Mouse (Mus musculus) kidney, postnatal 36 days (tissue): ENCODE results near the gene Pltp.

ENCODE experiments used
- DNase-seq, 2 experiments: peaks; one replicate each; pipeline ENCODE4 v3.0.0; 2021 to 2022; ENCODE audit warnings: mixed read lengths in 2 of 2

Pltp gene

DNA sequence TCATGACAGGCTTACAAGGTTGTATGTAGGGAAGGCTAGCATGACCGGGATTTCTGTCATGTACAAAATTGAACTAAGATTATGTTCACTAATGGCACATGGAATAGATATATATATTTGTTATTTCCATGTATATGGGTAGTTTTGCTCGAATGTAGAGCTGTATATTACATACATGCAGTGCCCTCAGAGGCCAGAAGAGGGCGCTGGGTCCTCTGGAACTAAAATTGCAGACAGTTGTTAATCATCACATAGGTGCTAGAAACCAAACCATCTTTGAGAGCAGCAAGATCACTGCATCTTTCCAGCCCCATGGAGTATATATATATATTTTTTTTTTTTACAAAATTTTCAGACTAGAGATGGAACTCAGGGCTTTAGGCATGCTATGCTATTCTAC, 11.7 kb downstream of the Pltp start:
- DNase-seq = peak in 1 of 2 experiments; percentile 53

DNA sequence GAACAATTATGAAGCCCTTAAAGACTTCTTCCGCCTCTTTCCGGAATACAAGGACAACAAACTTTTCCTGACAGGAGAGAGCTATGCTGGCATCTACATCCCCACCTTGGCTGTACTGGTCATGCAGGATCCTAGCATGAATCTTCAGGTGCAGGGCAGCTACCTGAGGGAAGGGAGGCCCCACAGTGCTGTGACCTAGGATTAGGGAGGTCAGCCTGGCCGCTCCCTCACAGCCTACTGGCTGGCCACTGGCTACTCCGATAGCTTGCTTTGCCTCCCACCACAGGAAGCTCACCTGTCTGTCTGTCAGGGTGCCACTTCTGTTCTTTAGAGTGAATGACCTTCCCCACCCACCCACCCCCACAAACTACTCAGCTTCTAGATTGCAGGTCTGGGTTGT, 22.3 kb downstream of the Pltp start:
- DNase-seq = no peak

DNA sequence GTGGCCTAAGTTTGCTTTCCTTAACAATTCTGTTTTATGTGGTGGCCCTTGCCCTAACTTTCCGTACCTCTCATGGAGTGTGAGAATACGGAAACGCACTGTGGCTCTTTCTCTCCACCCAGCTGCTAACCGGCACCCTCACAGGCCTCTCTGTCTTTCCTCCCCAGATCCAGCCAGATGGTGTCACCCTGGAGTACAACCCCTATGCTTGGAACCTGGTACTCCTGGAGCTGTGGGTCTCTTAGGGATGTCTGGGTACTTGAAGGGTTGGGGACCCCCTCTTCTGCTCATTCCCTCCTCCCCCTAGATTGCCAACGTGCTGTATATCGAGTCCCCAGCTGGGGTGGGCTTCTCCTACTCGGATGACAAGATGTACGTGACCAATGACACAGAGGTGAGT, 23.0 kb downstream of the Pltp start:
- DNase-seq = peak; percentile 51 to 56

DNA sequence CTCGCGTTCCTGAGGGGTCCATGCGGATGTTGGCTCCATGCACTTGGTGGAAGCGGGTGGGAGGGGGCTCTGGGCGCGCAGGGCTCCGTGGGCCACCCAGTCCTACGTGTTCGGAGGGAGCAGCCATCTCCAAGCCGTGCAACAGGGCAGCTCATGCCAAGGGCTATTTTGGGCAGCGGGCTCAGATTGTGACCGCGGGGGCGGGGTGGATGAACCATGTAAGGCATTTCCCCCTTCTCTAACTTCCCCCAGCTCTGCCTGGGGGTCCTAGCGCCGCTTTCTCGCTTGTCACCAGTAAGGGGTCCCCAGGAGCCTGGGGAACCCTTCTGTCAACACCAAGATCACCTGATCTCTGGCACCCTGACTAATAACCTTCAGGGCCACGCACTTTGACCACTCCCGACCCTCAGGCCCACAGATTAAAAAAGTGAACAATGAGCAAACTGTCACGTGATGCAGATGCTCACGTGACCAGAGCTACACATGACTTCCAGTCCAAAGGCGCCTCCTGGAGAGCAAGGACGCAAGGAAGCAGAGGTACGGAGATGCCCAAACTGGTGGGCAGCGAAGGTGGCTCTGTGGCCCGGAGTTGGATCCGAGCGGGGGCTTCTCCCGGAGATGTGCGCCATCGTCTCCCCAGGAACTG, 24.1 kb downstream of the Pltp start, which contains the start of gene Neurl2:
Neurl2 (minus strand) TSS at position 143 of the 646 bp plus-strand sequence.
- DNase-seq = peak; percentile 96 to 97

DNA sequence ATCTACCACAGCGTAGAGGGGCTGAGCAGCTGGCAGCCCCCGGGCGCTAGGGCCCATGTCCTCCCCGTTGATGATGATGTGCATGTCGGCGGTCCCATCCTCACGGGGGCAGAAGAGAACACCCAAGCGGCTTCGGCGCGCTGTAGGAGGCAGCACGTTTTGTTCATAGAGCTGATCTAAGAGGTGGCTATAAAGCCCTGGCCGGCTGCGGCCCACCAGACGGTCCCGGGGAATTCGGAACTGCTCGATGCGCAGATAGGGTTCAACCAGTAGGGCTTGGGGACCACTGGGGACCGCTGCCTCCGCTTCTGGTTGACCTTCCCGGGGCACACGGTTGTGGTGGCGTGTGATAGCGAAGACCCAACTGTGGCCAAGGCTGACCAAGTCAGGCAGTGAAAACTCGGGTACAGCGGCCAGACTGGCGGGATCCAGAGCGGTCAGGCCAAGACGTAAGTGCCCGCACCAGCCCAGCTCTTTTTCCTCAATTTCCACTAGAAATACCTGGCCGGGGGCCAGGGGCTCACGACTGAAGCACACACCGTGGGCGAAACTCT, 24.7 kb downstream of the Pltp start, which contains the start of gene Ctsa:
Ctsa (plus strand) TSS at position 126 of the 554 bp plus-strand sequence.
- DNase-seq = peak; percentile 76 to 87

DNA sequence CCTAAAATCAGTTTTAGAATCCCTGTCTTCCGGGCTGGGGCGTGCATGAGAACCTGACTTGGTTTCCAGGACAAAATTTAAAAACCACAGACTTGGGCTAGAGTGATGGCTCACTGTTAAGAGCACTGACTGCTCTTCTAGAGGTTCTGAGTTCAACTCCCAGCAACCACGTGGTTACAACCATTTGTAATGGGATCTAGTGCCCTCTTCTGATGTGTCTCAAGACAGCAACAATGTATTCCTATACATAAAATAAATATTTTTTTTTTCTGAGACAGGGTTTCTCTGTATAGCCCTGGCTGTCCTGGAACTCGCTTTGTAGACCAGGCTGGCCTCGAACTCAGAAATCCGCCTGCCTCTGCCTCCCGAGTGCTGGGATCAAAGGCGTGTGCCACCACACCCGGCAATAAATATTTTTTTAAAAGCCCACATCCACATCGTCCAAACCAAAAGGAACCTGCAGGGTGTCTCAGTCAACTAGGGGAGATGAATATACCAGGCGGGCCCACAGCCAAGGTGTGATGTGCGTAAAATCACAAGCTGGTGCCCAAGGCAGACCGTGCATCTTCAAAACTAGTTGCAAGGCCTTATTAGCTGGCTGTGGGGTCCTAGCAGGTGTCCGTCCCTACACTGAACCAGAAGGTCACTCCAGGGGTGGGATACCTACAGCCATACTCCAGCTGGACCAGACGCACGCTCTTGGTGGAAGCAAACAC, 25.3 kb downstream of the Pltp start:
- no peak for DNase-seq

DNA sequence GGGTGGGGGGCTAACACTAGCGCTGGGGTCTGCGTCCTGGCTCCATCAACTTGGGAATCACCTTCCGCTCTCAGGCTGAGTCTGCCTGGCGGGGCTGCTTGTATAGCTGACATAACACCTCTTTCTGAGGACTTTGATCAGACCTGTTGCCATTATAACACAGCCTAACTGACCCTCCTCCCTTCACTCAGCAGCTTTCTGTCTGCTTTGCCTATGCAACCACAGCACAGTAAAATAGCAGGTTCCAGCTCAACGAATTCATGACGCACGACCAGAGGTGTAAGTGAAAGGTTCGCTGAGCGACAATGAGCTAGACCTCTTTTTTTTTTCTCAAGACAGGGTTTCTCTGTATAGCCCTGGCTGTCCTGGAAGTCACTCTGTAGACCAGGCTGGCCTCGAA, 26.5 kb downstream of the Pltp start:
- peak in 1 of 2 experiments; percentile 48 for DNase-seq

DNA sequence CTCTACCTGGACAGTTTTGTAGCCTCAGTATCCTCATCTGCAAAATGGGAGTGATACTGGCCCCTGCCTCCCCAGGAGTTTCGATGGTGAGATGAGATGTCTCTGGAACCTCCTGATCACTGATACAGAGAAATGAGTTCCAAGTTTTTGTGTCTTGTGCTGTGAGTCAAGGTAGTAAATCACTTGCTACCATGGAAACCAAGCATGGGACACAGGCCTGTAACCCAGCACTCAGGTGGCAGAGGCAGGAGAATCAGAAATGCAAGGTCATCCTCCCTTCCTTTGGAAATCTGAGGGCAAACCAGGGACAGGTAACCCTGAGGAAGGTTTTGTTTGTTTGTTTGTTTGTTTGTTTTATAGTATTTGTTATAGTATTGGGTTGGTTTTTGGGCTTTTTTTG, 28.4 kb downstream of the Pltp start:
- DNase-seq = no peak

DNA sequence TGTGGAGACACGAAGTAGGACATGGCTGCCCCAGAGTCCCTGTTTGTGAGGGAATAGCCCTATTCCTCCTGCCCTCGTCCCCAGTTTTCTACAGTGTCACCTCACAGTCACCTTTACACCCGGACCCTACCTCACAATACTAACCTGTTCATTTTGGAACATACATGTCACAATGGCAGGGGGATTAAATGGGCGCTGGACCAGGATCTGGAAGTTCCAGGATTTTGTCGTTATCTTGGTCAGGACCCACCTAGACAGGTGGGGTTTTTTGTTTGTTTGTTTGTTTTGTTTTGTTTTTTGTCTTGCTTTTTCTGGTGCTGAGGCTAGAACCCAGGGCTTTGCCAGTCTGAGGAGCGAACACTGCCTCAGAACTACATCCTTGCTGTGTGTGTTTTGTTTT, 29.1 kb downstream of the Pltp start, which contains the start of gene Spata25:
Spata25 (minus strand) TSS at position 101 of the 400 bp plus-strand sequence.
- no peak for DNase-seq

DNA sequence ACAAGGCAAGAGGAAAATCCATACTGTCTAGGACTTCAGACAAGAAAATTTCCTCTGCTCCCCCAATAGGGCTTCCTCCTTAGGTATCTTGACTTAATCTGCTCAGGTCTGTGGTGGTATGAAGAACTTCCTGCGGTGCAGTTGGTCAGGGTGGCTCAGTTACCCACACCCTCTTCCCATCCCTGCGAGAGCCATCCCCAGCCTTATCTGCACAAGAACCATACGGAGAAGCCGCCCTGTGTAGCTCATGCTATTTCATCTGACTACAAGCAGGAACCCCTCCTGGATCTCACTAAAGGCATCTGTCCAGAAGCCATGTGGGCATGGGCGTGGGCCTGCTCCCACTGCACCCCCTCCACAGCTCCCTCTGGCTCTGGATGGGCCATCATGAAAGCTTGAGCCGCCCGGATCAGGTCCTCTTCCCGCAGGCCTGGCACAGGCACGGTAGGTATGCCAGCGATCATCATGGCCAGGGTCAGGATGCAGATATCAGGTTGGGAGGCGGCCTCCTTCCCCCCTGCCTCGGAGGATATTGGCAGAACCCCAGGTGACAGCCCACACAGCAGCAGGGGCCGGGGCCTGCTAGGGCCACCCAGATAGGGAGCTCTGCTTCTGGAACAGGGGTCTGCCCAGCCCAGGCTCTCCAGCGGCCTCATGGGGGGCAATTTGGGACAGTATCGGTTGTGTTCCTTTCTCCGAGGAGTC, 30.2 kb downstream of the Pltp start:
- no peak for DNase-seq

DNA sequence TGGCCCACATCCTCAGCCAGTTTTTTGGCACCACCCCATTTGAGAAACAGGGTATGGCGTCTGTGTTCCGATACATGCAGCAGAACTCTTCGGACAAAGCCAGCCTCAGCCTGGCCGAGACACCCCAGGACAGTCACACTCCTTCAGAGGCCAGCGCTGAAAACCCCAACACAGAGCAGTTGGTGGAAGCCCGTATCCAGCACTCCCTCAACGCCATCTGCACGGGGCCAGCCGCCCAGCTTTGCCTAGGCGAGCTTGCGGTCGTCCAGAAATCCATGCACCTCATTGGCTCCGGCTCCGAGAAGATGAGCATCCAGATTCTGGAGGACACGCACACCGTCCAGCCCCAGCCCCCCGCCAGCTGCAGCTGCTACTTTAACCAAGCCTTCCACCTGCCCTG, 32.0 kb downstream of the Pltp start:
- no peak for DNase-seq

DNA sequence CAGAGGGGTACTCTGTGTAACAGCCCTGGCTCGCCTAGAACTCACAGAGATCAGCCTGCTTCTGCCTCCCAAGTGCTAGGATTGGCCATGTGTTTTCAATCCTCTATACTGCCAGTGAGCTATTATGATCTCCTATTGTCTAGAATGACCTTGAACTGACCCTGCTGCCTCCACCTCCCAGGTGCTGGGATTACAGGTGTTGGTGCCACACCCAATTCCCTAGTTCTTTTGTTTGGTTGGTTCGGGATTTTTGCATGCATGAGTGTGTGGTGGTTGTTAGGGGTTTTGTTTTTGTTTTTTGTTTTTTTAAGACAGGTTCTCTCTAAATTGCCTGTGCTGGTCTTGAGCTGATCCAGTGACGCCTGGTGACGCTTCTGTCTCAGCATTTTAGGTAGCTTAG, 33.5 kb downstream of the Pltp start:
- no peak for DNase-seq

DNA sequence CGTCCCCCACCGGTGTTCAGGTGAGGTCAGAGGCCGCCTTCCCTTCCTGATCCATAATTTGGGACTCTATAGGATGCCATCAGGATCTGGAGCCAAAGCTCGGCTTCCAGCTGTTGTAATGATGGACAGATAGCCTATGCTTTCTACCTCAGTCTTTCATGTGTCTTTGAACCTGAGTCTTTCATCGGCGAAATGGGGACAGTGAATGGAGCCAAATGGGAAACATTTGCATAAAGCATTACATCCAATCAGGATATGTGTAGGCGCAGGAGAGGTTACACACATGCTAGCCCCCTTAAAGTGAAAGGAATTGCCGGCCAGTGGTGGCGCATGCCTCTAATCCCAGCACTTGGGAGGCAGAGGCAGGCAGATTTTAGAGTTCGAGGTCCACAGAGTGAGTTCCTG, 34.3 kb downstream of the Pltp start:
- peak in 1 of 2 experiments; percentile 34 for DNase-seq

DNA sequence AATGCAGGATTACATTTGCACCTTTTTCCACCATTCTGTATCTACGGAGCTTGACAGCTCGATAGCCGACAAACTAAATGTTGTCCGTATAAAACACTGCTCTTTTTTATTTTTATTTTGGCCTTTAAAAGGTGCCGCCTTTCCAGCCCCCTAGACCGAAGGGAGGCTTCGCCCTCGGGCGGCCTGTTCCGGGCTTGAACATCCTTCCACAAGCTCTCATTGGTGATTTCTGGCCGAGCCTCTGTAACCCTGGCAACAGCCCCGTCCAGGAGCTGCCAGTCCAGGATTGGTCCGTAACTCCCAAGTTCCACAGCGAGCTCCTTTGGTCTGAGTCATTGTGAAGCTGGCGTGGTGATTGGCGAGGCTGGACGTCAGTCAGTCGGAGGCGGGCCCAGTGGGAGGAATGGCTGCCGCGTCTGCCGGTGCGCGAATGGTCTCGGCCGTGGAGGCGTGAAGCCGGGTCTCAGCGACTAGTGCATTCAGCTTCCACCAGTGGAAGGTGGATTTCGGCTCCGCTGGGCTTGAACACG, 34.8 kb downstream of the Pltp start, which contains the start of gene Zswim1:
Zswim1 (plus strand) TSS at position 51 of the 530 bp plus-strand sequence.
- DNase-seq = peak; percentile 100

DNA sequence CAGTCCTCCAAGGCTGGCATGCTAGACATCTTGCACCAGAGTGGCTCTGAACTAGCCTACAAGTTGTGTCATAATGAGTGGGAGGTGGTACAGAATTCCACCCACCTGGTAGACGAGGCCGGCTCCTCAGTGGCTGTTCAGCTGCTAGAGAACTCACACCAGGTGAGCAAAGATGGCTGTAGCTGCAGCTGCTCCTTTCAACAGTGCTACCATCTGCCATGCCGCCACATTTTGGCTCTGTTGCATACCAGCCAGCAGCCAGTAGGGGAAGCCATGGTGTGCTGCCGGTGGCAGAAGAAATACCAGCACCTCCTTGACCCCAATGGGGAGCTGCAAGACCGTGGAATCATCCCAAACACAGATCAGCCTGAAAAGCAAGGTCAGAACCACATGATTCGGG, 36.5 kb downstream of the Pltp start:
- DNase-seq = no peak

DNA sequence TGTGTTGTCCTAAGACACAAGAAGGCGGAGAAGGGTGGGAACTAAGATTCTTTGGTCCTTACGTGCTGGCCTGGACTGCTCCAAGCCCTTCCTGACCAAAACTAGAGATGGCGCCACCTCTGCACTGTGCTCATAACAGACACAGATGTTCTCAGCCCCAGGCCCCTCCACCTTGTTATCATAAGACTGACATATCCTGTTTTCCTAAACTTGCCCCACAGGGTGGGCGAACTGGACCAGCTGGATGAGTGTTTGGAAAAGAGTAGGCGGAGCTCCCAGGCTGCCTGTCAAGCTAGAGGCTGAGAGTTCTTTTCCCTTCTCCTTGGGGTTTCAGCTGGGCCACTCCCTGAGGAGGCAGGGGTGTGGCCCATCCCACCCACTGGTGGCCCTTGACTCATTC, 39.8 kb downstream of the Pltp start:
- DNase-seq = no peak

DNA sequence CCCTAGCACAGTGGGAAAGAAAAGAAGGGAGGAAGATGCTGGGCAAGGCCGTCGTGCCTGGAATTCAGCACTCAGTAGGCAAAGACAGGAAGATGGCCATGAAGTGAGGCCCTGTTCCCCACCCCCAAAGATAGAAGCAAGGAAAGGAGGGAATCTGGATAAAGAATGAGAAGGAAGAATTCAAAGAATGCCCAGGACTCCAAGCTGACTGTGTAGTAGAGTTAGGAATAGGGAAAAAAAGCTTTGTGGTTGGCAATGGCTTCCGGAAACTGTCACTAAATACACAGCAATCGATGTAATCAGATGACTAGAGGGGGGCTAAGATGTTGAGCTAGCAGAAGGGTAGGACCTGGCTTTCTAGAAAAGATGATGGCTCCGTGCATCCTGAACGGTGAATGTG, 40.3 kb downstream of the Pltp start:
- DNase-seq = no peak

DNA sequence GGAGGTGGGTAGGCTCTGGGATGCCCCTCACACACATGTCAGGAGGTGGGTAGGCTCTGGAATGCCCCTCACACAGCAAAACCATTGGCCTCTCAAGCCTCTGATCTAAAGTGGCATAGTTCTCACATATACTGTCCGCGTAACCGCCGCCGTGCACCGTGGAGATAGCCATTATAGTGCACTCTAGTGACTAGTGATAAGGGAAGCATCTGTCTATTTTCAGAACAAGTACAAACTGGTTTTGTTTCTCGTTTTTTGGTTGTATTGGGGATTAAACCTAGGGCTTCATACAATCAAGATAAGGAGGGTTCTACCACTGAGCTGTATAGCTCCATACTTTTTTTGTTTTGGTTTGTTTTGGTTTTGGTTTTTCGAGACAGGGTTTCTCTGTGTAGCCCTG, 41.7 kb downstream of the Pltp start:
- DNase-seq = no peak

DNA sequence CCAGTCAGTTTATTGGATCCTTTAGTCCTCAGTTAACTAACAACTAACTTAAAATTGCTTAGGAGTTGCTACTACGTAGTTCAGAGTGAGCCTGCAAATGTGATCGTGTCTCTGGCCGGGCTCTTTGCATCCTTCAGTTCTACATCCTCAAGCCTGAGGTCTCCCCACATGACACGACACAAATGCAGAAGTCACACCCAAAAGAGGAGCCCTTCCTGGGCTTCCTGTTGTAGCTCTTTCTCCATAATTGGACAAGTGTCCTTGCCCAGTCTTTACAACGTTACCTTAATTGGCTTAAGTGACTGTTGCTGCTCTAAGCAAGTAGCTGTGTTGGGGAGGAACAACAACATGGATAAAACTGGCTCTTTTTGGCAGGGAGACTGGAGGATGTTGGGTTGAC, 42.2 kb downstream of the Pltp start:
- DNase-seq = no peak

DNA sequence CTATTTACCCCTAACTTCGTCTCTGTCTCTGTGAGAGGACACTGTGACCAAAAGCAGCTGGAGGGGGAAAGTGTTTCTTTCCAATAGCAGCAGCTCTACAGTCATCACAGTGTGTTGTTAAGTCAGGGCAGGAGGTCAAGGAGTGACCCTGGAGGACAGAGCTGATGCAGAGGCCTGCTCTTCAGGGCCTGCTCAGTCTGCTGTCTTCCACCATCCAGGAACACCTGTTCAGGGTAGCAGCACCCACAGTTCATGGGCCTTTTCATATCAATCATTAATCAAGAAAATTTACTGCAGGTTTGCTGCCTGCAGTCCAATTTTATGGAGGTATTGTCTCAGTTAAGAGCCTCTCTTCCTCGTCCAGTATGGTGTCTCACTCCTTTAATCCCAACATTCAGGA, 44.0 kb downstream of the Pltp start:
- peak in 1 of 2 experiments; percentile 32 for DNase-seq

DNA sequence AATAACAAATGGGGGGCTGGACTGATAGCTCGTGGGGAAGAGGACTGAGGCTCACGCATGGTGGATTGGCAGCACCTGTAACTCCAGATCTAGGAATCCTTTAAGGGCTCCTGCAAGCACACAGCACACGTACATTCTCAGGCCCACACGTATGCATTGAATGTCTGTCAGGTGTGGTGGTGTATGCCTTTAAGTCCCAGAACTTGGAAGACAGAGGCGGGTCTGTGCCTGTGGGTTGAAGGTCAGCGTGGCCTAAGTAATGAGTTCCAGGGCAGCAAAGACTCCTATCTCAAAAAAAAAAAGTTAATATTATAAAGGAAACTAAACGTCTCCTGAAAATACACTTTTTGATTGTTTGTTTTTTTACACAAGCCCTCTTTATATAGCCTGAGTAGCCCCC, 50.9 kb downstream of the Pltp start:
- DNase-seq = peak; percentile 48 to 55

DNA sequence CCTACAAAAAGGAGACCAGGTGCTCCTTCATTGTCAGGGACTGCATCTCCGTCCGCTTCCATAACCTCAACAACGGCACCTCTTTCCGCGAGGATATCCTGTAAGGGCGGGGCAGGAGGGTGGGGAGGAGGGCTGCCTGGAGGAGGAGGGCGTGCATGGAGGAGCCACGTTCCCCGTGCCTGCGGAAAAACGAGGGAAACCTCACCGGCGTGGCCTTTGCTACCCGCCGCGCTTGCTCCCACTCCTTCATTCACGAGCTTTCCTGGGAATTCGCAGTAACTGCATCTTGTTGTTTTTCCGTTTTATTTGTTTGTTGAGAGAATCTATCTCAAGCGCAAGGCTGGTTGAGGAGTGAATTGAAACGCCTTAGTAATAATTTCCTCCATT, 52.2 kb downstream of the Pltp start:
- DNase-seq = no peak
